Mouse (Mus musculus): ENCODE measurements around the gene Arfip1.
A peak's percentile ranks its signal among the peaks of the same experiment; 100 is the strongest.
"Not testable (repeated sequence)": the region's sequence is repeated elsewhere in the genome, so short reads cannot be mapped to it uniquely, and the experiment has no call there.

The Arfip1 gene

GRCm38 (mm10) chr3:84580716-84581115 lies 1.7 kb downstream of the Arfip1 start:
- DNase-seq (ENCODE audit: low read depth, low spot score) = no peak

DNA sequence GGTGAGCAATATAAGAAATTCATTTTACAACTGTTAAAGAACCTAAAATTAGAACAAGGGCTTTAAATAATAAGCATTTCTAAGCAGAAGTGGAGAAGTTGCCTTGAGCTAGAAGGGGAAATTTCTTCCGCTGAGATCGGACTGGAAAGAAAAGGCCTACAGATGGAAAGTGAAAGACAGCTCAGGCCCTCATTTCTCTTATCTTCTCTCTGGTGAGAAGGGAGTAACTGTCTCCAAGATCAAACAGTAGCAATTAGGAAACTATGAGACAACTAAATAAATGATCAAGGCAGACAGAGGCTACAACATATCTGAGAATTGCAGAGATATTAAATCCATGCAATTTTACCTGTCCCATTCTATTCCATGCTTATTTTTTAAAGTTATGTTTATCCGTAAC lies 11.9 kb downstream of the Arfip1 start:
- DNase-seq (ENCODE audit: low read depth, low spot score) = no peak

GRCm38 (mm10) chr3:84569587-84569986 lies 12.8 kb downstream of the Arfip1 start:
- DNase-seq (ENCODE audit: low read depth, low spot score) = no peak

DNA sequence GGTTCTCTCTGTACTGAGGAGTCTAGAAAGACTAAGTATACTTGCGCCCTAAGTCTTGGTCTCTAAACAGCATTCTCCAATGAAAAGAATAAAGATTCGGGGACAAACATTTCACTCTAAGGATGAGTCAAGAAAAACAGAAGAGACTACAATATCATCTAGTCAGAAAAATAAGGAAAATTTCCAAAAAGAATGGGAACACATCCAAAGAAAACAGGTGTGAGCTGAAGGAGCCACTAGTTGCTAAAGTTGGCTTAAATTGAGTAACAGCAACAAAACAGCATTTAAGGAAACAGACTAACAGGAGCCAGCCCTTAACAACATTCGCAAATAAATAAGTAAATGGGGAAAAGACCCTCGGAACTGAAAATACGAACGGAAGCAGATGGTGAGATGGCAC lies 13.9 kb downstream of the Arfip1 start:
- no peak for DNase-seq (ENCODE audit: low read depth, low spot score)

GRCm38 (mm10) chr3:84563415-84563814 lies 19.0 kb downstream of the Arfip1 start:
- no peak for DNase-seq (ENCODE audit: low read depth, low spot score)

GRCm38 (mm10) chr3:84562911-84563310 lies 19.5 kb downstream of the Arfip1 start:
- not testable (repeated sequence) for DNase-seq (ENCODE audit: low read depth, low spot score)

GRCm38 (mm10) chr3:84558301-84558700 lies 24.1 kb downstream of the Arfip1 start:
- no peak for DNase-seq (ENCODE audit: low read depth, low spot score)

GRCm38 (mm10) chr3:84555780-84556179 lies 26.6 kb downstream of the Arfip1 start:
- DNase-seq (ENCODE audit: low read depth, low spot score) = no peak

DNA sequence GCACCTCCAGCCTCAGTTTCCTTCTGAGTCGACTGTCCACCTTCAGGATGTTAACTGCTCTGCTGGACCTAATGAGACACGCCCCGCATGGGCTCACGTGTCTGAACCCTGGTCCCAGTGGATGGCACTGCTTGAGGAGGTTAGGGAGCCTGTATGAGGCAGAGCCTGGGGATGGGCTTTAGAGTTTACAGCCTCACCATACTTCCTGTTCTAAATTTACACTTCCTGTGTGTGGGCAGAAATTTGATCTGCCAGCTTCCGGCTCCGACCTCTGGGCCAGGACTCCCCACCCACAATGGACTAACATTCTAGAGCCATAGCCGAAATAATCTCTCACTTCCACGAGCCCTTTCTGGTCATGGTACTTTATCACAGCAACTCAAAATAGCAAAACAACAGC lies 35.2 kb downstream of the Arfip1 start:
- no peak for DNase-seq (ENCODE audit: low read depth, low spot score)

- peak; percentile 14 for DNase-seq (ENCODE audit: low read depth, low spot score)
Measured at GRCm38 (mm10) chr3:84542450-84542849, 40.0 kb downstream of the Arfip1 start.

- no peak for DNase-seq (ENCODE audit: low read depth, low spot score)
Measured at GRCm38 (mm10) chr3:84541881-84542280, 40.5 kb downstream of the Arfip1 start.

DNA sequence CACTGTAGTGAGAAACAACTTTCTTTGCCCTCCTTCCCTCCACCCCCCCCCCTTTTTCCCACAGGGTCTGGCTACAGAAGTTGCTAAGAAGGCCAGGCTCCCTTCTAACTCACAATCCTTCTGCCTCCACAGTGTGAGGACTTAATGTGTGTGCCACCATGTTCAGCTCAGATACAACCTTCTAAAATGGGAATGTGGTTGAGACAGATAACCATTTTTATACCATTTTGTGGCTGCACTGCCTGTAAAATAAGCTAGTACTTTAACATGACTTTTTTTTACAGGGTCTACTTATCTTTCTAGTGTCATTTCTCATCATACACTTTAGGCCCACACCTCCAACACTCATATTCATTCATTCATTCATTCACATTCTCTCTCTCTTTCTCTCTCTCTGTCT lies 41.8 kb downstream of the Arfip1 start:
- no peak for DNase-seq (ENCODE audit: low read depth, low spot score)

DNA sequence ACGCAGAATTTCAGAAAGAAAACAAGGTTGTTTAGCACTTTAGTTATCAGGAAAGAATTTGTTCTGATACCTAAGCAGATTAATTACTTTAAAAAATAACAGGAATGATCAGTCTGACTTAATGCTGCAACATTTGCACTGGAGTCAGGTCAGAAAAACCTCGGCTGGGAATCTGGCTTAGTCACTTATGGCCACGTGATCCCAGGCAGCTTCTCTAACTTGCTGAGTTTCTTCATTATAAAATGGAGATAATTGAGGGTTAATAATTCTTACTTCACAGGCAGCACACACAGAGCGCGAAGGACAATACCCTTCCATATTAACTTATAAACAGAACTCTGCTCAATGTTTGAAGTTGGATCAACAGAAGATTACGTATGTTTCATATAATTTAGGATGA lies 45.4 kb downstream of the Arfip1 start:
- no peak for DNase-seq (ENCODE audit: low read depth, low spot score)

GRCm38 (mm10) chr3:84533227-84533626 lies 49.2 kb downstream of the Arfip1 start:
- no peak for DNase-seq (ENCODE audit: low read depth, low spot score)

DNA sequence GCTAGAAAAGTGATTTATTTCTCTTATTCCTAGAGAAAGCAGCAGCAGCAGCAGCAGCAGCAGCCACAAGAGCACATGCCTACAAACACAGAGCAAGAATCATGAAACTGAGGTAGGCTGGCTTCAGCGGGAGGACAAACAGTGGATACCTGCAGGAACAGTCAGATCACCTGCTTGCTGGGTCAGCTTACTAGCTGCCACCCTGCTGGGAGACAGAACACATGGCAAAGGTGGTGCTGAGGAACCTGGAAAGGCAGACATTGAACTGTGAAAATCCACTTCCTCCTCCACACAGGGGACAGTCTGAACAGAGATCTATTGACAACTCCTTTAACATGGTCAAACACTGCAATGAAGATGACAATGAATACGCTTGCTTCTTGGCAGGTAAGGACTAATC lies 53.4 kb downstream of the Arfip1 start:
- DNase-seq (ENCODE audit: low read depth, low spot score) = no peak

GRCm38 (mm10) chr3:84524952-84525351 lies 57.5 kb downstream of the Arfip1 start:
- DNase-seq (ENCODE audit: low read depth, low spot score) = no peak

- DNase-seq (ENCODE audit: low read depth, low spot score) = no peak
Measured at GRCm38 (mm10) chr3:84516163-84516562, 66.3 kb downstream of the Arfip1 start.

- DNase-seq (ENCODE audit: low read depth, low spot score) = no peak
Measured at GRCm38 (mm10) chr3:84512774-84513515, 69.5 kb downstream of the Arfip1 start.

GRCm38 (mm10) chr3:84505193-84505592 lies 77.2 kb downstream of the Arfip1 start:
- no peak for DNase-seq (ENCODE audit: low read depth, low spot score)

GRCm38 (mm10) chr3:84504291-84504690 lies 78.1 kb downstream of the Arfip1 start:
- DNase-seq (ENCODE audit: low read depth, low spot score) = no peak

GRCm38 (mm10) chr3:84502101-84502500 lies 80.3 kb downstream of the Arfip1 start:
- no peak for DNase-seq (ENCODE audit: low read depth, low spot score)

DNA sequence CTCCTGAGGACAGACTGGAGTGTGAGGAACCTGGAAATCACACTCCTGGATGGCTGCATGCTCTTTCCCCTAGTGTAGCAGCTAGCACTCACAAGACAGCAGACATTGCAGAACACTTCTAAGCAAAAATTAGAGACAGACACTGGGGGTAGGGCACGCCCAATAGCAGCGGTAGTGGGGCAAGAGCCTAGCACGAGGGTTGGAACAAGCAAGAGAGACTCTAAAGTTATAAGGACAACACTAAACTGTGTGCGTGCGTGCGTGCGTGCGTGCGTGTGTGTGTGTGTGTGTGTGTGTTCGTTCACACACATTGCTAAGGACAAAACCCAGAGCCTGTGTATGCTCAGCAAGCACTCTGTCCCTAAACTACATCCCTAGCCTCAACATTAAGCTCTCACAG lies 81.9 kb downstream of the Arfip1 start:
- no peak for DNase-seq (ENCODE audit: low read depth, low spot score)

DNA sequence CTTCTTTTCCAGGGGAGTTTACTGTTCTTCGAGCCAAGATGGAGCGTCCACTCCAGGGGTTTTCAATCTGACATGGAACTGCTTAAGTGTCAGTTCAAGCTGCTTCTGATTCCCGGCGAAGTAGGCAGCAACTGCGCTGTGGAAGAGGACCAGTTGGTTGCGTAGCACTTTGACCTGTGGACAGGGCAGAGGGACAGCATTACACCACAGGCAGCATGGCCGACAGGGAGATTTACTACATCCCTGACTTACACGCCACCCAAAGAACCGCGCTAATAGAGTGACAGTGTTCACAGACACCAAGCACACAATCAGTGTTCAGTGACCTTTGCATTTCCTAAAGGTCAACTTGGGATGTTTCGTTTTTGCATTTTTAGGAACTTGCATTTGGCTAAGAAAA lies 84.7 kb downstream of the Arfip1 start:
- no peak for DNase-seq (ENCODE audit: low read depth, low spot score)

- no peak for DNase-seq (ENCODE audit: low read depth, low spot score)
Measured at GRCm38 (mm10) chr3:84492657-84493056, 89.8 kb downstream of the Arfip1 start.
